Mouse (Mus musculus): Measurements from ENCODE around the gene Abhd17b.

Abhd17b gene

DNA sequence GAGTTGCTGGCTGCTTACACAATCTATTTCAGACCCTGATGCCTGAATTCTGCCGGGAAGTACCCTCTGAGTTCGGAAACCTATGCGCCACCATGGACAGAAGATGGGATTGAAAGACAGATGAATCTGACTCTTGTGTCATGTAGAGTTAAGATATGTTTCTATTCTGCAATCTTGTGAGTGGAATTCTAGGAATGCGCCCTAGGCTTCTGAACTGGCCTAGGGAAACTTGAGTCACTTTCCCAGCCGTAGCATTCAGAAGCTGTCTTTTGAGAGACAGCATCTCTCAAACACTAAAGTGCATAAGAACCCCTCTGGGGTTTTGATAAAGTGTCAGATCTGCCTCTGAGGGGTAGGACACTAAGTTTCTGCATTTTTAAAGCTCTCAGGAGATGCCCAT lies 78.9 kb downstream of the Abhd17b start:
- DNase-seq (ENCODE audit: low read depth, low spot score) = no peak

DNA sequence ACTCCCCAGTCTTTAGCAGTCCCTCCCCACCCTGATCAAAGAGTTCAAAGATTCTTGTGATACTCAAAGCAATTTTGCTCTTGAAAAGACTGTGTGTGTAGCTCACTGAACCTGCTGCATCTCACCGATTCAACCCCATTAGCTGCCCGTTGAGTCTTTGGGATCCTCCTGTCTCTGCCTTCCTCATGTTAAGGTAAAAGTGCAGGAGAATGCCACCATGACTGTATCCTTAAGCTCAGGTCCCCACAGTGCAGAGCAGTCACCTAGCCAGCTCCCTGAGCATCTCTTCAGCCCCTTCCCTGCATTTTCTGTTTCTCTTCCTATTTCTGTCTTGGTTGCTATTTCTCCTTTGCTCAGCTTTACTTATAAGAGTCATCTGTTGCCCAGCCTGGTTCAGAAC lies 80.2 kb downstream of the Abhd17b start:
- no peak for DNase-seq (ENCODE audit: low read depth, low spot score)

DNA sequence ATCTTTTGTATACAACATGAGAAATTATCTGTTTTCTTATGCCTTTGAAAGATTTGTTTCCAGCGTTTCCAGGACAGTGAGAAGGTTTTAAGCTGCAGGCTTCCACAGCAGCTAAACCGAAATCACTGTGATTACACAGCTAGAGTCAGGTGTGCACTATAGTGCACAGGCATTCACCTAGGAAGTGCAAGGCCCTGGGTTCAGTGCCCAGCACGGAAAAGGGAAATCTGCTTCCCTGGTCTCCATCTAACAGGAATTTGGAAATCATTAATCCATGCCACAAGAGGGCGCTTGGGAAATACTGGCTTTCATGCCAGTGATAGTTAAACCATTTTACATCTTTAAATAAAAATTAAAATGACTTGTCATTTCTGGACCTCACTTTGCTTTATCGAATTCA lies 81.1 kb downstream of the Abhd17b start:
- DNase-seq (ENCODE audit: low read depth, low spot score) = no peak
